Mouse (Mus musculus): ENCODE results near the gene Gli3.

DNA sequence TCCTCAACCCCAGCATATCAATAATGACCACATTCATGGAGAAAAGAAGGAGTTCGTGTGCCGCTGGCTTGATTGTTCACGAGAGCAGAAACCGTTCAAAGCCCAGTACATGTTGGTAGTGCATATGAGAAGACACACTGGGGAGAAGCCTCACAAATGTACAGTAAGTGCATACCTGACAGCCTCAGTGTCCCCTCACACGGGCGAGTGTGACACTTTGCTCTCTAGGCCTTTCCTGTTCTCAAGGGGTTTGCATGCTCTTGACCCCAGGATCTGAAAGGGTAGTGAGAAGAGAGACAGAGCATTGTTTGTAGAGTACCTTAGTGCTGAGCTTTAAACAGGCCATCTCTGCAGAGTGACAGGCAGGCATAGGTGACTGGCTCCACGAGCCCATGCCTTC is 250.5 kb downstream of the Gli3 start:
- TF ChIP-seq CTCF (IDR thresholded peaks at IDR 0.05; ENCODE audit: borderline replicate concordance, extremely low read depth, insufficient read depth, insufficient read length) (no peak), POLR2A (IDR thresholded peaks at IDR 0.05; ENCODE audit: borderline replicate concordance, extremely low read depth, insufficient read depth, insufficient read length, poor library complexity, severe bottlenecking) (no peak)
